Mouse (Mus musculus) small intestine, adult 2 months (tissue): Measurements from ENCODE around the gene Fmo2.

Source experiments
- CTCF ChIP-seq: fragments of 200-500 bp; IDR thresholded peaks from 2 replicates; pipeline ENCODE4 v1.5.1; 2012; ENCODE audit warnings: low read depth, mild to moderate bottlenecking, control low read depth, inconsistent platforms, low read length, moderate library complexity, mixed read lengths; ENCODE audit not compliant: insufficient replicate concordance, insufficient read length; ENCODE audit errors: extremely low read depth
- POLR2A ChIP-seq: fragments of 200-500 bp; IDR thresholded peaks from 2 replicates; pipeline ENCODE4 v1.6.1; 2012; ENCODE audit warnings: low read depth, mild to moderate bottlenecking, control low read depth, inconsistent platforms, low read length, moderate library complexity

GRCm38 (mm10) chr1:162937415-162937814, 38.9 kb upstream of the Fmo2 start, which contains the start of gene Fmo6:
- TF ChIP-seq POLR2A (no peak), CTCF (no peak)
